Mouse (Mus musculus) frontal cortex, postnatal 14 days (tissue): ENCODE measurements around the gene Ccdc9b.

ENCODE experiments used
- DNase-seq, 2 experiments: peaks; one replicate each; pipeline ENCODE4 v3.0.0; 2022; ENCODE audit warnings: low spot score in 2 of 2

Gene Ccdc9b

DNA sequence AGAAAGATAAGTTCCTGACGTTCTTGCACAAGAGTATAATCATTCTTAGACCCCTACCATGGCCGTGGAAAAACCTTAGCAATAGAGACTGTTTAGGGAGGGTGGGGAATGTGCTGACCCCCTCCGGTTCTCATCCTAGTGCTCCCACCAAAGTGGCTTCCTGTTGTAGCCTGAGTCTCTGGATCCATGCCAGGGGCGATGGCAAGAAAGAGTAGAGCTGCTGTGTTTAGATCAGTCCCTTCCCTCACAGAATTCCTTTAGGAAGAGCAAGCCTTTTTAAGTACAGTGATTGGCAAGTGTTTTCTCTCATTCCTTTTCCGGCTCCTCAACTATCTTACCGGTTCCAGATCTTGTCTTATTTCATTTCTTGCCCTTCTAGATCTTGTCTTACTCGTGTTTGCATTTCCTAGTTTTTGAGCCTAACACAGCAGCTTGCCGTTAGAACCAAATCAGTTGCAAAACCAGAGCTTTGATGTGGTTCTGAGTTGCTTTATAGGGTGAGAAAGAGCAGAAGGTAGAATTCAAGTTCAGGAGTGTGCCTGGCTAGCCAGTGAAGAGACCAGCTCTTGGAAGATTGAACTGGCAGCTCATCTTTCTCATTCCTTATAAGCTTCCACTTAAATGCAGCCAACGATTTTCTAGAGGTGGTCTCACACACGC is 15.0 kb downstream of the Ccdc9b start:
- no peak for DNase-seq

DNA sequence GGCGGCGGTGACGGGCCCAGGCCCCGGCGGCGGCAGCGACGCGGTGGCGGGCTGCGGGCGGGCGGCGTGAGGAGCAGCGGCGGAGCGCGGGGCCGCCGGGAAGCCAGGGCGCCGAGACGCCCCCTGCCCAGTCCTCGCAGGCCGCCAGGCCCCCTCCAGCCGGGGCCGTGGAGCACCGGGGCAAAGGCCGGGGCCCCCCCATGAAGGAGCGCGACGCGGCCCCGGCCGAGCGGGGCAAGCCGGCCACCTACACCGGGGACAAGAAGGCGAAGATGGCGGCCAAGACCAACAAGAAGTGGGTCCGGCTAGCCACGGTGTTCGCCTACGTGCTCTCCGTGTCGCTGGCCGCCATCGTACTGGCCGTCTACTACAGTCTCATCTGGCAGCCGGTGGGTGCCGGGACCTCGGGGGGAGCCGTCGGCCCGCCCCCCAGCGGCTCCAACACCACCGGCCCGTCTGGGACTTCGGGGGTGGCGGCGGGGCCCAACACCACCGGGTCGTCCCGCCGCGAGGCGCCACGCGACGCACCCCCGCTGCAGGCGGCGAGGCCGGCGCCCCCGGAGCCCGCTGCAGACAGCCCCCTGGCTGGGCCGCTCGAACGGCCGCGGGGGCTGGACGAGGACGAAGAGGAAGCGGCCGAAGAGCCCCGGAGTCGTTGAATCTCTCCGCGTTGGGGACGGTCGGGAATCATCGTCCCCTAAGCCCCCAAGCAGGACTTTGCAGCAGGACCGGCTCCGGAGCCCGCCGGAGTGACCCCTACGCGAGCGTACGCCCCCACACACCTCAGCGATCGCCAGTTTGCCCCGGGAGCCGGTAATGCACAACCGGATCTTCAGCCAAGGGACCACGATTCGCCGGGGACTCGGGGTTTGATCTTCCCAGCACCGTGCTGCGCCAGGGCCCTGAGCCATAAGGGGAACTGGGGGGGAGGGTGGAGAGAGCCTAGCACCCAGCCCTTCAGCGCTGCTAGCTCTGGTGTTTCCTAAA is 16.3 kb downstream of the Ccdc9b start:
- peak in 1 of 2 experiments; percentile 6 for DNase-seq

DNA sequence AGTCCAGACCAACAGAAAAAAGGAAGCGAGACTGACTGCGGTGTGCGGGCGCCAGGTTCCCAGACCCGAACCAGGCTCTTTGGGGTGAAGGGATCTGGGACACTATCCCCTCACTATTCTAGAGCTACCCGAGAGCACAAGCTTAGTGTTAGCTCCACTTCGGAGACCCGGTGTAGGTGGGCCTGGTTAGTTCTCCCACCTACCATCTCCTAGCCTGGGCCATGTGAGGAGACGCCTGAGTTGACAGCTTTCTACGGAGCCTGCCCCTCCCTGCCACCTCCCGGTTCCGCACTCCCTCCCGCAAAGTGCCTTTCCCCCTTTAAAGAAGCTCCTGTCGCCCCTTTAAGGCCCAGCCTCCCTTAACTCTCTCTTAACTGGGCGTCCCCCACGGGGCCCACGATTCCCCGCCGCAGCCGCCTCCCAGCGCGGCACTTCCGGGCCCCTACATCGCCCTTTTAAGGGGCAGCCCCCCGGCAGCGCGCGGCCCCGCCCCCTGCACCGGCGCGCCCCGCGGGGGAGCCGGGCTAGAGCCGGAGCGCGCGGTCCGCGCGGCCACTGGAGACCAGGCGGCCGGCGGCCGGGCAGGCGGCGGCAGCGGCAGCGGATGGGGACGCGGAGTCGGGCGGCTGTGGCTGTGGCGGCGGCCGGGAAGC is 17.1 kb downstream of the Ccdc9b start, which contains the start of gene Inafm2:
TSS of gene Inafm2 (plus strand) at position 527 of the 653 bp plus-strand sequence.
- peak; percentile 84 for DNase-seq

DNA sequence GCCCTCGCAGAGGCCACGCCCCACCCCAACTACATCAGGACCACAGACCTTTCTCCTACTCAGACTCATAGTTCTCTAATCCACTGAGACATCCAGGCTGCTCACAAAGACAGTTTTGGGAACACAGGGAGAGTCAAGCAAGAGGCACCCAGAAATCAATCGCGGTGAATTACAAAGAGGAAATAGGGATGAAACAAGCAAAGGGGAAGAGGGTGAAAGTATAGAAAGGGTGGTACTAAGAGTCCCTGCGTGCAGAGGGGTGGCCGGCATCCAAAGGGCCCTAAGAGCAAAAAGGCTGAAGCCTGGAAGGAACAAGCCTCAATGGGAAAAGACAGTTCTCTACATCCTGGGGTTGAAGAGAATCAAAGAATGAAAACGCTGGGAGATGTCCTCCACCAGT is 17.8 kb downstream of the Ccdc9b start:
- no peak for DNase-seq

GRCm38 (mm10) chr2:118743261-118743943 is 19.1 kb downstream of the Ccdc9b start:
- DNase-seq: no peak

GRCm38 (mm10) chr2:118741183-118741582 is 21.3 kb downstream of the Ccdc9b start:
- DNase-seq: no peak

- DNase-seq: no peak
Measured at GRCm38 (mm10) chr2:118740341-118740740, 22.1 kb downstream of the Ccdc9b start.

DNA sequence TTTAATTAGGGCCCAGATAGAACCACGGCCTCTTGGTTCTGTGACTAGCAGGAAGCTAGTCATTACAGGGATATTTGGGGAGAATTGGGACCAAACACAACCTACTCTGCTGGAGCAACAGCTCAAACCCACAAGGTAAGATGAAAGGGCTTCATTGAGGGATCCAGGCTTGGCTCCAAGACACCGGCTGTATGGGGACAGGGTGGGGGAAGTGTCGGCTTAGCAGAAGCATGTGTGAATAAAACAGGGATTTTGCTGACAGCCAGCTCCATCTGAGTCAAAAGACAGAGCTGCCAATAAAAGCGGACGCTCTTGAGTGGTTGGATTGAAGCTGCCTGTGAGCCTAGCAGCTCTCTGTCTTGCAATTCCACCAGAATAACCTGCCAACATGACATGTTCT is 29.1 kb downstream of the Ccdc9b start:
- no peak for DNase-seq

DNA sequence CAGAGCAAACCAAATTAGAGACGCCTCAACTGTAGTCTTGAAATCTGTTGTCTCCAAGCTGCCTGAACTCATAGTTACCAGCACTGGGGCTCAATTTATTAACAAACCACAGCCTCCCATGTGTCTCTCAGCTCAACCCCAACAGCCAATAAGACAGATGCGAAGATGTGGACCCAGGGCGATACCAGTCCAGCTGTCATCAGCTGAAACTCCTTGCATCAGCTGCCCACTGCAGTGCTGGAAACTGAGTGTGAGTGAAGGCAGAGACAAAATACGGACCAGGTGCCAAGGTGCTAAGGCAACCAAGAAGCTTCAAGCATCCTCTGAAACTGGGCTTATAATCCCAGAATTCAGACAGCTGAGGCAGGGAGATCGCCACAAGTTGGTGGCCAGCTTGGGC is 30.5 kb downstream of the Ccdc9b start:
- no peak for DNase-seq

- peak; percentile 58 to 72 for DNase-seq
Measured at GRCm38 (mm10) chr2:118730622-118730915, 31.9 kb downstream of the Ccdc9b start.

DNA sequence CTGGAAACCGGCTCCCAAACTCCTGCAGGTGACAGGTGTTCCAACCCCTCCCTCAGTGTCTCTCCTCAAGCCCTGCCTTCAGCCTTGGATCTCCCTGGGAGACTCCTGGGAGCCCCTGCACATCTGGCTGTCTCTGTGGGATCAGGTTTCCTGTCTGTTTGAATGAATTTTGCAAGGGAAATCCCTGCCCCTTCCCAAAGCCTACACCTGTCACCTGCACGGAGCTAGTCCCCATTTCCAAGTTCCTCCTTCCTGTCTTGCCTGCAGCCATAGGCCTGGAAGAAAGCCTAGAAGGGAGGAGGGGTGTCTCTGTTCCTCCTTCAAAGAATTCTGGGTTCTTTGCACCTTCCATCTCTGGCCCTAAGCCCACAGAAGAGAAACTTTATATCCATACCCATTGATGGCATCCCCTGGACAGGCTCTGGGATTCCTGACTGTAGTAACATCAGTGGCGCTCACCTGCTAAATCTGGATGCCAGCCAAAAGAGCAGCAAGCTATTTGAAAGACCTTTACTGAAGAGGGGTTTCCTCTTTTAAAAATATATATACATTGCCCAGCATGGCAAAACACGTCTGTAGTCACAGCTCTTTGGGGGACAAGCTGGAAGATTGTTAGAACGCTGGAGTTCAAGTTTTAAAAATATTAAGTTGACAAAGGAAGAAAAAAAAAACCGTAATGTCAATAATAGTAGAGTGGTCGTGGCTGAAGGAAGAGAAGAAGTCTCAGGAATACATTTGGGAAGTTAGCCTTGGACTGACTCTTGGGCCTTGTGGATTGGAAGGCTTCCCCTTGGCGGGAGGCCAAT is 32.4 kb downstream of the Ccdc9b start:
- peak in 1 of 2 experiments; percentile 3 for DNase-seq

DNA sequence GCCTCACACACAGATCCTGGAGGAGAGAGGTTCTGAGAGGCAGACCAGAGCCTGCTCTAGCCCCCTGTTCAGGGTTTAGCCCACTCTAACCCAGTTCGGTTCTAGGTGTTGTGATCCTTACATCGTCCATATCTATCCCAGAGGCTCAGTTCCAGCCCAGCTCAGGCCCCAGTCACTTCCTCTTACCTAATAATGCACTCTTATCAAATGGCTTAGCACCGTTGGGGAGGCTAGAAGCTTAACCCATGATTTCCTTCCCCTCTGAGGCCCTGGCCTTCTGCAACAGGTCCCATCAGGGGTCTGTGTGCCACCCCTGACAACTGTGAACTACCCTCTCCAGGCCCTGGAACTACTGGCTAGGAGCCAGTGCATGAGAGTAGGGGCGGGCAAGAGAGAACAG is 33.3 kb downstream of the Ccdc9b start:
- peak in 1 of 2 experiments; percentile 4 for DNase-seq

DNA sequence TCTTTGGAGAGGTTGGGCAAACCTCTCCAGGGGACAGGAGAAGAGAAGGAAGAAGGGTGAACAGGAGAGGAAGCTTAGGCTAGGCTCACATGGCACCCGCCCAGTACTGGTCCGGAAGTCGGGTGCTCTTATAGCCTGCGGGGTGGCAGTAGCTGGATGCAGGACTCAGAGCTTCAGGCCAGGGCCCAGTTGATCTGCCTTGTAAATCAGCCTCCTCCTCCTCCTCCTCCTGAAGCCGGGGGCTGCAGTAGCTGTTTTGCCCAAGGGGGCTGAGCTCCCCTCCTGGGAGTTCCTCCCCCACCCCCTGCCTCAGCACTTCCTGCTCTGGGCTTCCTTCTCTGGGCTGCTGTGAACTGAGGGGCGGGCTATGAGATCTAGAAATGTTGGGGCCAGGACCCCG is 34.1 kb downstream of the Ccdc9b start, which contains the start of gene Plcb2:
TSS of gene Plcb2 (minus strand) at position 102 of the 400 bp plus-strand sequence.
- DNase-seq: peak in 1 of 2 experiments; percentile 3

- no peak for DNase-seq
Measured at GRCm38 (mm10) chr2:118727911-118728310, 34.5 kb downstream of the Ccdc9b start.

DNA sequence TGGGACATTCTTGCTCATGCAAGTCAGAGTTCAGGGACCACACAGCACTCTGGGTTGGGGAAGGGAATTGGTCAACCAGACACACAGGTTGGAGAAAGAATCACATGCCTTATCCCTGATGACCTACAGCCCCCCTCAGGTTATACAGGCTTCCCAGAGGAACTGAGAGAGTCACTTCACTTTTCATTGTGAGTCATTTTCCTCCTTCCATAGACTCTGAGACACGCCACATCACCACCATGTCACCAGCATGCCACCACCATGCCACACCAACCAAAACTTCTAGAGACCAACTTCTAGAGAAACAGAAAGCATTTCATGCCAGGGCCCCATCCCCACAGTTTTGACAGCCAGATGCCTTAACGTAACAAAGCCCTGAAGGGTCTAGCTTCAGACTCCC is 35.6 kb downstream of the Ccdc9b start:
- DNase-seq: peak in 1 of 2 experiments; percentile 1

- no peak for DNase-seq
Measured at GRCm38 (mm10) chr2:118725511-118725910, 37.0 kb downstream of the Ccdc9b start.

DNA sequence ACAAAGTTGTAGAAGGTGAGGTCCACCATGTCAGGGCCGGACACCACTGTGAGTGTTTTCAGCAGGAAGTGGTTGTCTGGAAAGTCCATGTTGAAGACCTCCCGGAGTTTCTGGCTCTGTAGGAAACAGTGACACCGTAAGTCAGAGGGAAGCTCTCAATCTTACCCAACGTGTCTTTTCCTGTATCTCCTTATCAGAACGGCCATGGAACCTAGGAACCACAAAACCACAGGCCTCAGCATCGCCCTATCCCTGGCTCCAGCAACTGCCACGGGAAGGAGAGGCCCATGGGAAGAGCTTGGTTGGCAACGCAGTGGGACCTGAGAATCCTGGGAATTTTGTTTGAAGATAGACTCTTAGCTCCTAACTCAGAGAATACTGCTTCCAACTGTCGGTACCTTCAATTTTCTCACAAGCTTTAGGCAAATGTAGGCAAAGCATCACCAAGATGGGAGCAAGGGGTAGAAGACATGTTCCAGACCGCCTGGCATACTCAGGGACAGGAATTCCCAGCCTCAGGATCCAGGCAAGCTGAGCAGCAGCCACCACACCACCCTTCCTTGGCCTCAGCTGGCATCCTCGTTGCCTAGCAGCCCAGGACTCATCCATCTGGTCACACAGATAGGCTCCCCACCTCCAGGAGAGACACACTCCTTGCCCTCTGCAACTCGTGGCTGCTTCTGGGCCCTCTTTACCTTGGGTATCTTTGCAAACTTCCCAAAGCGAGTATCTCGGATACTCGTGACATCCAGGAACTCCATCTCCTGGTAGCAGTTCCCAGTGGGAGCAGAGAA is 38.6 kb downstream of the Ccdc9b start:
- peak in 1 of 2 experiments; percentile 2 for DNase-seq

DNA sequence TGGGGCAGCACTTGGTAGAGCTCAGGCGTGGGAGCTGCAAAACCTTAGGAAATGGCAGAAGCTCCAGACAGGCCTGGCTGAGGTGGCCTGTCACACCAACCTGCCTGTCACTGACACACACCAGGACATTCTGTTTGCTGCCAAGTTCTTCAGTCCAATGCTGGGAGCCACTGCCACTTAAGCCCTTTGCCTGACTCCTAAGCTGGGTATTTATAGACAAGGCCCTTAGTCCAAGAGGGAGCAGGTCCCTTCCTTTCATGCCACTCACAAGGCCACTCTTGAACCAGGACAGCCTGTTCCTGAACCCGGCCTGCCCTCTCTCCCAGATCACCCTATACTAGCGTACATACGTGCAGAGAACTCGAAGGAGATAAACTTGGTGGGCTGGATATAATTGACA is 45.8 kb downstream of the Ccdc9b start:
- peak in 1 of 2 experiments; percentile 3 for DNase-seq

DNA sequence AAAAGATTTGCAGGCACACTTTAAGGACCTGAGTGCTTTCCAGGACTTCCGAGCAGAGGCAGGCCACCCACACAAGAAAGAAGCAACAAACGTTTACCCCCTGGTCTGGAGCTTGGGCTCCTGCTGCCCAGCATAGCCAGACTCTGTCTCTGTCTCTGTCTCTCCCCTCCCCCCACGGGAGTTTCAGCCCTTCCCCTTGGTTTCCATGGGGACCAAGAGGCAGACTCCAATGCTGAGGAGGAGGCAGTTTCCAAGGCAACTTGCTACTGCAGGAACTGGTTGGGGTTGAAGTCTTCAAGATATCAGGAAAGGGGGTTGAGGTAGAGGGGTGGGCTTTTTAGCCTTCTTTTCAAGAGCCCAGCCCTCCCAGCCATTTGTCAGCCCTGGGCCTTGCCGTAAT is 48.2 kb downstream of the Ccdc9b start:
- DNase-seq: peak; percentile 65 to 66

- no peak for DNase-seq
Measured at GRCm38 (mm10) chr2:118713631-118714030, 48.8 kb downstream of the Ccdc9b start.
